Mouse (Mus musculus) left cerebral cortex, adult 9 months (tissue): ENCODE data around the gene N4bp2l1.
A peak's percentile ranks its signal among the peaks of the same experiment; 100 is the strongest.

Experiments used
- DNase-seq, 2 experiments: peaks; one replicate each; pipeline ENCODE4 v3.0.0; 2022; ENCODE audit warnings: low spot score in 2 of 2

The N4bp2l1 gene

DNA sequence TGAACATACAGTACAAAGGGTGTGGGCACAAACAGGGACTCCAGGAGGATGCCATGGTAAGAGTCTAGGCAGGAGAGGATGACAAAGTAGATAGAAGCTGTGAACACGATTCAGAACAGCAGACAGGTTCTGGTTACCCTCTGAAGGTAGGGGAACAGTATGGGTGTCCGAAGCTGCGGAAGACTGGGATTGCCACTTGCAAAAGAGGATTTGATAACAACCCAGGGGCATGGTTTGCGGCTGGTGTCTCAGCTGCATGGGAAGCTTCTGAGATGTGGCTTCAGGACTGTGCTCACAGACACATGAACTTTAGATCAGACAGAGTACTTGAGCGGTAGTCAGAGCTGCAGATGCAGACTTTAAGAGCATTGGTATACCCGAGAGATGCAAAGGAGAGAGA lies 32.6 kb downstream of the N4bp2l1 start:
- no peak for DNase-seq

DNA sequence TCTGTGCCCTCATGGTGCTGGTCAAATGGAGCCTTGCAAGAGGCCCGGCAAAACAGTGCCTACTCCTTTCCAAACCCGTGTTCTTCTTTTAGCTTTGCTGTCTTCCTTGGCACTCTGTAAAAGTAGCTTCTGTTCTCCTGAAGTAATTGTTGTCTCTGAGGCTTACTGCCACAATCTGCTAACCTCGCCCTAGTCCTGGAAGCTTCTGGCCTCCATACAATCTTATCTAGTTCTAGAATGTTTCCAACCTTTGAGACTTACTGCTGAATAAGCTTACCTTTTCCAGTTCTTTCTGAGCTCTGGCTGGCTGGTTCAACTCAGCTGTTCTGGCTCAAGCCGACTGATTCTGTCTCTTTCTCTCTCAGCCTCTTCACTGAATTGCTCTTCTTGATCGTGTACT lies 35.2 kb downstream of the N4bp2l1 start:
- no peak for DNase-seq

DNA sequence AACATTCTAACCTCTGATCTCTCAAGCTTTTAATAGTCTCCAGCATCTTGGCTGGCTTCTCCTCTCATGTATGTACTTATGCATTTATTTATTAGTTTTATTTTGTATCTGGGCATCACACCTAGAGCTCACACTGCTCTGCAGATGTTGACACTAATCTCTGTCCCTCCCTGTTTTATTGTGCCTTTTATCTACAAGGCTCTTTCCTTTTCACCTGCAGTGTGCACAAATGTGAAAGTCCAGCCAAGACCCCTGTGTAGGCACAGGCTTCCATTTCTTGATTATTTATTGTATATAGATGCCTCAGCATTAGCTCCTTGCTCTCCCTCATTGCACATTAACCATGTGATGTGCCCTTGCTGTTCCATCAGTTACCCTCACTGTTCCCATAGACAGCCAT lies 35.6 kb downstream of the N4bp2l1 start:
- DNase-seq: no peak

DNA sequence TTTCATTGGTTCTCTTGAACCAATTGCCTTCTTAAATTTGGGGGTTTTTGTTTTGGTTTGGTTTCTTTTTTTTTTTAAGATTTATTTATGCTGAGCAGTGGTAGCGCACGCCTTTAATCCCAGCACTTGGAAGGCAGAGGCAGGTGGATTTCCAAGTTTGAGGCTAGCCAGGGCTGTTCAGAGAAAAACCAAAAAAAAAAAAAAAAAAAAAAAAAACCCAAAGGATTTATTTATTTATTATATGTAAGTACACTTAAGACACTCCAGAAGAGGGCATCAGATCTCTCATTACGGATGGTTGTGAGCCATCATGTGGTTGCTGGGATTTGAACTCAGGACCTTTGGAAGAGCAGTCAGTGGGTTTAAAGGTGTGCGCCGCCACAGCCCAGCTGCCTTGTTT lies 36.1 kb downstream of the N4bp2l1 start:
- no peak for DNase-seq

DNA sequence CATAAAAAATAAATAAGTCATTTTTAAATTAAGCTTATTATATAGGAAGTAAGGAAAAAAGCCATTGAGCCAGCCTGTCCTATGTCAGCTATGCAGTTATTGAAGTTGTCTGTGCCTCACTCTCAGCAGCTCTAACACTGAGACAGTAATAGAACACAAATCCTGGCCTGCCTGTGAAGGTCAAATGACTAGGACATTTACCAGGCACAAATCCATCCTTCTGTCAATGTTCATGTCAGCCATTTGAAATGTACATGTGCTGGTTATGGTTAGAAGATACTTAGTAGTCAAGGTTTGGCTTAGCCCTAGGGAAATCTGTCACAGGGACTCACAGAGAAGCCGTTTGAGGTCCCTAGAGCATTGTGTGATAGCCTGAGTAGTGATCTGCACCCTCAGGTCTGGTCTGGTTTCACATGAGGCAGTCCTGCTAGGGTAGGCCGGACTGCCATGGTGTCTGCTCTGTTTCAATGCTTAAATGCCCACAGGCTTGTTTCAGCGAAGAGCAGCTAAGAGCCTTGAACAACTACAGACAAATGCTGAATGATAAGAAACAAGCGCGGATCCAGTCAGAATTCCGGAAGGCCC lies 37.4 kb downstream of the N4bp2l1 start:
- no peak for DNase-seq

- DNase-seq: no peak
Measured at GRCm38 (mm10) chr5:150551637-150552036, 45.4 kb downstream of the N4bp2l1 start.

DNA sequence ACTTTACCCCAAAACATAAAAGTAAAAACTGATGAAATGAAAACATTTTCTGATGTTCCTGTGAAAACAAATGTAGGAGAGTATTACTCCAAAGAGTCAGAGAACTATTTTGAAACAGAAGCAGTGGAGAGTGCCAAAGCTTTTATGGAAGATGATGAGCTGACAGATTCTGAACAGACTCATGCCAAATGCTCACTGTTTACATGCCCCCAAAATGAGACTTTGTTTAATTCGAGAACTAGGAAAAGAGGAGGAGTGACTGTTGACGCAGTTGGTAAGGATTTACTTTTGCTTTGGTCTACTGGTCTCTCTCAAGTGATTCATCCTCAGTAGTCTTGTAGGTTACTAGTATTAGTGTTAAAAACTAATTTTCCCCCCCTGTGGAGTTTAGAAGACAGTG lies 53.8 kb downstream of the N4bp2l1 start:
- no peak for DNase-seq

- DNase-seq: no peak
Measured at GRCm38 (mm10) chr5:150541302-150541701, 55.7 kb downstream of the N4bp2l1 start.

DNA sequence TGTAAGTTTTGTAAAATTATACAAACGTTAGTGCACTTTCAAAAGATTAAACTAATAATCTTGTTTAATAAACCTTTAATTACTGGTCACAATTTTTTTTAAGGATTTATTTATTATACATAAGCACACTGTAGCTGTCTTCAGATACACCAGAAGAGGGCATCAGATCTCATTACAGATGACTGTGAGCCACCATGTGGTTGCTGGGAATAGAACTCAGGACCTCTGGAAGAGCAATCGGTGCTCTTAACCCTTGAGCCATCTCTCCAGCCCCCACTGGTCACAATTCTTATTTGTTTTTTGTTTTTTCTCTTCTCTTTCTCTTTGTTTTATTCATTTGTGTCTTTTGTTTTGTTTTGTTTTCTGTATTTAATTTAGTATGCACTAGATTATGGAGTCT lies 71.7 kb downstream of the N4bp2l1 start:
- DNase-seq: no peak

GRCm38 (mm10) chr5:150522867-150523234 lies 74.1 kb downstream of the N4bp2l1 start:
- no peak for DNase-seq

DNA sequence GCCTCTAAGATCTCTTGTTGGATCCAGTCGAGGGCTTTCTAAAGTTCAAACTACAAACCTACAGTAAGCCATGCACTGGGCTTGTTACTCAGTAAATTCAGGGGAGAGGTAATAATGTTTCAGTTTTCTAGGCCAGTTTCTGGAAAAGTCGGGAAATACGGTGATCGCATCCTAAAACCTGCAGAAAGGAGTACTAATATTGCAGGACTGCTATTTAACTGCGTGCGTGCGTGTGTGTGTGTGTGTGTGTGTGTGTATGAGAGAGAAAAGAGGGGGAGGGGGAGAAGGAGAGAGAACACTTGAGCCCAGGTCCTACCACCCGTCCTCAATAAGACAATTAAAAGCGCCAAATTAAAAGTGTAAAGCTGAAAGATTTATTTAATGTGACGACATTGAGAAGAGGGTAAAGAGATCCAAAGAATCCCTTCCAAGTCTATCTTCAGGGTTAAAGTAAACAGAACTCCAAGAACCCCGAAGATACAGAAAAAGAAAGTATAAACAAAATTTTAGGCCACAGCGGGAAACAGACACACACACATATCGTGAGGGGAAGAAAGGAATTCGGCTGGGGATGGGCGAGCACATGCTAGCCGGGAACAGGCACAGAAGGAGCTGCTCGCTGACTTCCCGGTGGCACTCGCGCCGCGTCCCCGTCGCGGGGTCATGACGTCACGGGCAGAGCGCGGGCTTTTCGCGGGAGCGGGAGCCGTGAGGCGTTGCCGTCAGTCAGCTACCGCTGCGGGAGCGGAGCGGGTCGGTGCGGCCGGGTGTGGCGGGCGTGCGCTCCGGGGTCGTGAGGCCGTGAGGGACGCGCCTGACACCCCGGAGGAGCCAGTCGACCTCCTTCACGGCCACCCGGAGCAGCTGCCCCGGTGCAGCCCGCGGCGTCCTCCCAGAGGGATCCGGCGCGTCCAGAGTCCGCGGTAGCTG lies 74.8 kb downstream of the N4bp2l1 start, which contains the start of gene Brca2:
Brca2 (plus strand) TSS at position 694 of the 930 bp plus-strand sequence.
- peak; percentile 52 to 83 for DNase-seq
